Mouse (Mus musculus) CD8-positive naive resting alpha-beta T cell, adult 57 days (primary cell): ENCODE data around the gene Vmn2r38. TPM values are rescaled to one million over a fixed set of nuclear protein-coding genes. Genes with fewer than 3 reads are reported as not detected.

Experiments
- total RNA-seq: library from RNA; stranded (reverse); gene quantifications from one replicate; pipeline ENCODE4 v1.2.4, GENCODE M21; 2023

The Vmn2r38 gene
- total RNA-seq: not detected

DNA sequence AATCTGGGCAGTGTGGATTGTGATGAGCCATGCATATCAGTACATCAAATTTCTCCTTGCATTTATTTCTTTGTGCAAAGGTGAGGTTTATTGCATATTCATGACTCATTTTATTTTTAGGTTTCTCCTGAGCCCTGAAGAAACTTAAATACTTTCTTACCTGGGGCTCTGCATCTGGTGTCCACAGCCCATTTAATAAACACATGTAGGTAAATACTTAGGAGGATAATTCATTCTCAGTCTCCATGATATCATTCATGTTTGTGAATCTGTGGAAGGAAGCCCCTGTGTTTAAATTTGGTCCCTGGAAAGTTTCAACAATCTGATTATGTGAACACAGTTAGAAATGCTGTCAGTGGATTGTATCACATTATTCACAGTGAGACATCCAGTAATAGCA lies at the start of gene Vmn2r38:
Gene Vmn2r38, minus strand, starts transcription at position 101 of the 400 bp plus-strand sequence.

DNA sequence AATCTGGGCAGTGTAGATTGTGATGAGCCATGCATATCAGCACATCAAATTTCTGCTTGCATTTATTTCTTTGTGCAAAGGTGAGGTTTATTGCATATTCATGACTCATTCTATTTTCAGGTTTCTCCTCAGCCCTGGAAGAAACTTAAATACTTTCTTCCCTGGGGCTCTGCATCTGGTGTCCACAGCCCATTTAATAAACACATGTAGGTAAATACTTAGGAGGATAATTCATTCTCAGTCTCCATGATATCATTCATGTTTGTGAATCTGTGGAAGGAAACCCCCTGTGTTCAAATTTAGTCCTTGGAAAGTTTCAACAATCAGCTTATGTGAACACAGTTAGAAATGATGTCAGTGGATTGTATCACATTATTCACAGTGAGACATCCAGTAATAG lies 67.0 kb downstream of the Vmn2r38 start, which contains the start of gene Vmn2r39:
Gene Vmn2r39, minus strand, starts transcription at position 101 of the 400 bp plus-strand sequence.

Other genes starting within 250 kb of the Vmn2r38 start
- gene Vmn2r40, start 166.4 kb downstream of the Vmn2r38 start, total RNA-seq: not detected
- gene Vmn2r39, start 67.1 kb downstream of the Vmn2r38 start, total RNA-seq: not detected
- gene Vmn2r37, start 125.8 kb upstream of the Vmn2r38 start, total RNA-seq: not detected